Mouse (Mus musculus) heart, embryonic 11.5 days (tissue): Measurements from ENCODE around the gene Gipc3. TPM values are rescaled to one million over a fixed set of nuclear protein-coding genes. Genes with fewer than 3 reads are reported as not detected.

Experiments used
- ATAC-seq: fragments of 200-750 bp; cut with Nextera tagmentation; replicated peaks from 2 replicates; pipeline ENCODE4 v1.8.0; 2017; ENCODE audit warnings: moderate library complexity; ENCODE audit not compliant: insufficient number of reproducible peaks, low FRiP score, low TSS enrichment
- H3K27ac ChIP-seq: fragments of 300-500 bp; sonication (generic); 2 replicates; pipeline ENCODE4 v1.5.1; 2014; ENCODE audit warnings: mild to moderate bottlenecking, low read depth, low read length
- H3K27me3 ChIP-seq: fragments of 300-500 bp; sonication (generic); 2 replicates; pipeline ENCODE4 v1.6.1; 2014; ENCODE audit warnings: mild to moderate bottlenecking, low read length, mixed read lengths; ENCODE audit not compliant: control insufficient read depth, insufficient read depth
- H3K36me3 ChIP-seq: fragments of 300-500 bp; sonication (generic); 2 replicates; pipeline ENCODE4 v1.6.1; 2014; ENCODE audit warnings: mild to moderate bottlenecking, low read length, moderate library complexity, mixed read lengths; ENCODE audit not compliant: control insufficient read depth, insufficient read depth
- H3K4me1 ChIP-seq: fragments of 300-500 bp; sonication (generic); 2 replicates; pipeline ENCODE4 v1.6.1; 2014; ENCODE audit warnings: low read length; ENCODE audit not compliant: control insufficient read depth, insufficient read depth
- H3K4me2 ChIP-seq: fragments of 300-500 bp; sonication (generic); 2 replicates; pipeline ENCODE4 v1.6.1; 2014; ENCODE audit warnings: mild to moderate bottlenecking, moderate library complexity
- H3K4me3 ChIP-seq: fragments of 300-500 bp; sonication (generic); 2 replicates; pipeline ENCODE4 v1.5.1; 2014; ENCODE audit warnings: low read depth, low read length
- H3K9ac ChIP-seq: fragments of 300-500 bp; sonication (generic); 2 replicates; pipeline ENCODE4 v1.6.1; 2014; ENCODE audit warnings: mild to moderate bottlenecking, low read depth, low read length, moderate library complexity
- H3K9me3 ChIP-seq: fragments of 300-500 bp; sonication (generic); replicated peaks from 2 replicates; pipeline ENCODE4 v1.6.1; 2016; ENCODE audit warnings: low read length; ENCODE audit not compliant: control insufficient read depth
- WGBS: fragments of 180-500 bp; shearing (Covaris S2); extraction: QIAGEN DNeasy Blood & Tissue Kit; methylation state at CpG from one replicate; pipeline ENCODE4 v1.1.7; 2014; ENCODE audit not compliant: insufficient replicate concordance; 5-methylcytosine and 5-hydroxymethylcytosine counted together
- polyA plus RNA-seq: library from polyadenylated mRNA; unstranded; fragments of >200 nt; fragmentation: Nextera tagmentation; extraction: Ambion mirVana; gene quantifications from 2 replicates; pipeline ENCODE4 v1.2.1, GENCODE M21; 2014

The Gipc3 gene
- polyA plus RNA-seq, 1 experiment from 2014 or later = not detected

DNA sequence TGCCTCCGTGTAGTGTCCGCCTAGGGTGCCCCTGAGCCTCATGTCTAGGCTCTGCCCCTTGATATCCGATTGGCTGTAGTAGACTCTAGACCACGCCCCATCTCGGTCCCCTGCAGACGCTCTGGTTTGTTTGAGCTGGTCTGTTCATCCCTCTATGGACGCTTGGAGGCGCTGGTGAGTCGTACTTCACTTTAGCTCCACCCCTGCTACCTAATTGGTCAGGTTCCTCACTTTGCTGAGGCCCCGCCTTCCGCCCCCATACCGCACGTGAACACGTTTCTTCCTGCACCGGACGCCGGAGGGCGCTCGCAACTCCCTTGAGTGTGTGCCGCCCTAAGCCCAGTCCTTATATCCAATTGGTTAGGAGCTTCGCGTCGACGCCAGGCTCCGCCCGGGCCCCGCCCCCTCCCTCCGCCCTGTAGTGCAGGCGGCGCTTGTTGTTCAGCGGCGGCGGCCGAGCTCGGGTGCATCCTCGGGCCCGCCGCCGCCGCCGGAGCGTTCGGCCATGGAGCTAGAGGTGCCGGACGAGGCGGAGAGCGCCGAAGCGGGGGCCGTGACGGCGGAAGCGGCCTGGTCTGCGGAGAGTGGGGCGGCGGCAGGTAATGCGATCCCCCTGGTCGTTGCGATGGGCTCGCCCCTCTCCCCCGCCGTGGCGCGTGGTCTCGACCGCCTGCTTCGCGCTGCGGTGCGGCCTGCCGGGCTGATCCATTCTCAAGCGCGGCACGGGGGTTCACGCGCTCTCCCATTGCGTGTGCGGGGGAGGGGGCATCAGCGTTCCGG is 50.3 kb downstream of the Gipc3 start, which contains the start of gene Pip5k1c:
Pip5k1c (plus strand) TSS at position 410 of the 780 bp plus-strand sequence.
- peak within 1 kb of the TSS; percentile 80 for H3K4me3 ChIP-seq
- H3K9ac ChIP-seq = peak within 1 kb of the TSS; percentile 79
- peak within 1 kb of the TSS; percentile 51; the same call in 1 of the 2 replicates for H3K27ac ChIP-seq
- WGBS = under 1% methylated on average over 77 of the region's 80 CpGs
- peak within 1 kb of the TSS; percentile 96 for H3K4me2 ChIP-seq
- no peaks in the 10 kb centered on the region for H3K9me3 ChIP-seq
- peaks cover 37% of the 10 kb centered on the region for H3K4me1 ChIP-seq
- ATAC-seq = peak; percentile 94
- H3K36me3 ChIP-seq = no peaks in the 10 kb centered on the region
- peaks cover 32% of the 10 kb centered on the region for H3K27me3 ChIP-seq

DNA sequence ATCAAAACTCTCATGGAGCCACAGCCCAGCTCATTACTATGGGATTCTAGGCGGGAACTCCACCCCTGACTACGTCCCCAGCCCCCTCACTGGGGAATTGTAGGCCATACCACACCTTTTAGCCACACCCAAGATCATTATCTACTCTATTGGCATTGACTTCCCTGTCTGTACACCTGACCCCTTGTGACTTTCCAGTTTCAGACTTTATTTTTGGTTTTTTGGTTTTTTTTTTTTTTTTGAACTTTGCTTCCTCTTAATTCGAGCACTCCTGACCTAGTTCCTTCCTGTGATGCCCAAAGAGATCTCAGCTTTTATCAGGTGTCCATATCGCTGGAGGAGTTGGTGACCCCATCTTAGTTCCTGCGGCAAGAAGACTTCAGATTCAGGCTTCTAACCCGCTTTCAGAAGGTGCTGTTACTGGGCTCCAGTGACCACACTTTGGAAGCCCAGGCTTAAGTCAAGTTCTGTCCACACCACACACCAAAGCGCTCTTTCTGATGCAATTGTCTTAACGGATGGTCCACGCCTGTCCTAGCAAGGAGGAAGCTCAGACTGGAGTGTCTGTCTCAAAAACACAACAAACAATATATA is 51.5 kb downstream of the Gipc3 start, which contains the start of gene Tjp3:
Tjp3 (minus strand) TSS at position 71 of the 594 bp plus-strand sequence.
- Histone ChIP-seq H3K9ac (no peak within 1 kb of the TSS), H3K4me3 (0 out of 2 replicates have a peak within 1 kb of the TSS, but pooled peaks have one; percentile 80), H3K36me3 (no peaks in the 10 kb centered on the region), H3K4me2 (peak within 1 kb of the TSS; percentile 19; the same call in 1 of the 2 replicates), H3K9me3 (no peaks in the 10 kb centered on the region), H3K27ac (no peak within 1 kb of the TSS), H3K27me3 (peaks cover 32% of the 10 kb centered on the region), H3K4me1 (peaks cover 33% of the 10 kb centered on the region)
- 72% methylated on average over 9 of the region's 9 CpGs for WGBS
- ATAC-seq = no peak

DNA sequence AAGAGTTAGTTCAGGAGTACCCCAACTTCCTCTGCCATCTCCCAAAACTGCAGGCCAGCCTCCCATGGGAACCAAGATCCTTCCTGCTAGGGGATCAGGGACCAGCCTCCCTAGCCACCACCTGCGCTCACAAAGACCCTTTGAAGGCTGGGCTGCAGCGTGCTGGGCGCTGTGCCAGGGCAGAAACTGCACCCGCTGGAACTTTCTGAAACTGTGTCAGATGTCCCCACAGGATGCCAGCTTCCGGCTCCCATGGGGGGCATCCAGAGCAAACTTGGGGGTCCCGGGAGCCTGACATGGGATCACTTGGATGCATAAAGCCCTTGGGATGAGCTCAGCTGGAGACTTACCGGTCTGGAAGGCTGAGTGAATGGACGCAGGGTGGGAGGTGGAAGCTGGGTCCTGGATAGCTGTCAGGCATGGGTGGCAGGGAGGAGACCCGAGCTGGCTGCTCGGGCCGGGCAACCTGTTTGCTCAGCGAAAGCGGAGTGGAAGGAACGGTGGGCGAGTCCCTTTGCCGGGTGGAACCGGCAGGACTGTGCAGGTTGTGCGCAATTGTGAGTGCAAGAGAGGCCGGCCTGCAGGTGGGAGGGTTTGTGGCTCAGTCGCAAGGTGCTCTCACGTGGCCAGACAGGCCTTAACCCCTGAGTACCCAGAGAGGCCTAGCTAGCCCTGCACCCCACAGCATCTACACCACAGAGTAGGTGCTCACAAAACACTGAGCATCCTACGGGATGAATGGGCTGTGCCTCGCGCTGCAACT is 52.2 kb downstream of the Gipc3 start:
- H3K4me1 ChIP-seq = peaks cover 32% of the 10 kb centered on the region
- H3K36me3 ChIP-seq = no peaks in the 10 kb centered on the region
- no peak overlapping the region for H3K27ac ChIP-seq
- H3K4me2 ChIP-seq = no peak overlapping the region
- H3K4me3 ChIP-seq = no peak overlapping the region
- H3K9me3 ChIP-seq = no peaks in the 10 kb centered on the region
- 19% methylated on average over 24 of the region's 24 CpGs for WGBS
- H3K27me3 ChIP-seq = peaks cover 32% of the 10 kb centered on the region
- ATAC-seq = no peak
- no peak overlapping the region for H3K9ac ChIP-seq

- 66% methylated on average over 14 of the region's 14 CpGs for WGBS
- Histone ChIP-seq H3K27me3 (peaks cover 40% of the 10 kb centered on the region), H3K9me3 (no peaks in the 10 kb centered on the region), H3K27ac (no peak overlapping the region), H3K4me2 (no peak overlapping the region), H3K4me1 (peaks cover 22% of the 10 kb centered on the region), H3K4me3 (no peak overlapping the region), H3K36me3 (no peaks in the 10 kb centered on the region), H3K9ac (no peak overlapping the region)
- no peak for ATAC-seq
These were observed 53.3 kb downstream of the Gipc3 start for GRCm38 (mm10) chr10:81289811-81290210.

GRCm38 (mm10) chr10:81289278-81289677 is 53.8 kb downstream of the Gipc3 start:
- Histone ChIP-seq H3K4me3 (no peak overlapping the region), H3K4me2 (no peak overlapping the region), H3K27ac (no peak overlapping the region), H3K4me1 (peaks cover 17% of the 10 kb centered on the region), H3K9me3 (no peaks in the 10 kb centered on the region), H3K9ac (no peak overlapping the region), H3K27me3 (peaks cover 46% of the 10 kb centered on the region), H3K36me3 (no peaks in the 10 kb centered on the region)
- 3% methylated on average over 7 of the region's 7 CpGs for WGBS
- ATAC-seq = no peak

GRCm38 (mm10) chr10:81288601-81289000 is 54.5 kb downstream of the Gipc3 start:
- no peak overlapping the region for H3K9ac ChIP-seq
- no peak overlapping the region for H3K4me2 ChIP-seq
- H3K9me3 ChIP-seq = no peaks in the 10 kb centered on the region
- H3K27ac ChIP-seq = no peak overlapping the region
- peaks cover 52% of the 10 kb centered on the region for H3K27me3 ChIP-seq
- ATAC-seq = no peak
- WGBS = 20% methylated on average over 6 of the region's 6 CpGs
- H3K4me3 ChIP-seq = no peak overlapping the region
- peaks cover 10% of the 10 kb centered on the region for H3K4me1 ChIP-seq
- no peaks in the 10 kb centered on the region for H3K36me3 ChIP-seq

DNA sequence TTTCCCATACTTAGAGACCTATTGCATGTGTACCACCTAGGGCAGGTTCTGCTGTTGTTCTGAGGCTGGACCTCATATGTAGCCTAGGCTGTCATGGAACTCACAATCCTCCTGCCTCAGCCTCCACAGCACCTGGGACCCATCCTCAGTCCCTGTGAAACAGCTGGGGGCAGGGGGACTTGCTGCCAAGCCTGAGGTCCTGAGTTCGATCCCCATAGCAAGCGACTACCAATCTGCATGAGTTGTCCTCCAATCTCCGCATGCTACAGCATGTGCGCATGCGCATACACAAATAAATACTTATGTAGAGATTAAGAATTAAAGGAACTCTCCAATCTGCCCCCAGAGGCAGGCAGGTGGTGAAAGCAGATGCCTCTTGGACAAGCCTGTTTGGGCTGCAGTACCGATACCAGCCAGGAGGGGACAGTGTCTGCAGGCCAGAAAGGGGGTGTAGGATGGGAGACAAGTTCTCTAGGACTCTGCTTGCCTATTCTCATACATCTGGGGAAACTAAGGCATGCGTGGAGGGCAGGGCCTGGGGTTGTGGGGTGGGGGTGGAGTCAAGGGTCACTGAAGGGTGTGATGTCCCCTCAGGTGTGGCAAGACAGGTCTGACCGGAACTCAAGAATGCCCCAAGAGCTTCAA is 55.4 kb downstream of the Gipc3 start:
- 49% methylated on average over 8 of the region's 8 CpGs for WGBS
- peaks cover 62% of the 10 kb centered on the region for H3K27me3 ChIP-seq
- no peak for ATAC-seq

GRCm38 (mm10) chr10:81286586-81286985 is 56.5 kb downstream of the Gipc3 start:
- no peak overlapping the region; the same call in 1 of the 2 replicates for H3K4me2 ChIP-seq
- peaks cover 61% of the 10 kb centered on the region for H3K27me3 ChIP-seq
- no peaks in the 10 kb centered on the region for H3K36me3 ChIP-seq
- WGBS = 42% methylated on average over 6 of the region's 6 CpGs
- ATAC-seq = no peak
- no peak overlapping the region for H3K27ac ChIP-seq
- H3K9ac ChIP-seq = no peak overlapping the region
- no peak overlapping the region for H3K4me3 ChIP-seq
- H3K9me3 ChIP-seq = no peaks in the 10 kb centered on the region
- peaks cover 8% of the 10 kb centered on the region; the same call in 1 of the 2 replicates for H3K4me1 ChIP-seq

More for the DNA sequence above, 55.4 kb downstream of the Gipc3 start:
- H3K9ac ChIP-seq = no peak overlapping the region
- H3K9me3 ChIP-seq = no peaks in the 10 kb centered on the region
- H3K4me3 ChIP-seq = no peak overlapping the region
- H3K4me2 ChIP-seq = no peak overlapping the region
- H3K36me3 ChIP-seq = no peaks in the 10 kb centered on the region
- no peak overlapping the region for H3K27ac ChIP-seq
- H3K4me1 ChIP-seq = peaks cover 8% of the 10 kb centered on the region; the same call in 1 of the 2 replicates
